Mouse (Mus musculus) hindbrain, postnatal 0 days (tissue): ENCODE results near the gene Cpa2. TPM values are rescaled to one million over a fixed set of nuclear protein-coding genes. Genes with fewer than 3 reads are reported as not detected.

Experiments
- ATAC-seq: fragments of 200-750 bp; cut with Nextera tagmentation; 2 replicates; pipeline ENCODE4 v1.8.0; 2017; ENCODE audit warnings: mild to moderate bottlenecking, moderate TSS enrichment, moderate library complexity
- DNase-seq: peaks from one replicate; pipeline ENCODE4 v3.0.0-alpha.2; 2015; ENCODE audit warnings: low spot score
- H3K27ac ChIP-seq: fragments of 300-500 bp; sonication (generic); 2 replicates; pipeline ENCODE4 v1.5.1; 2014; ENCODE audit warnings: mild to moderate bottlenecking
- H3K27me3 ChIP-seq: fragments of 300-500 bp; sonication (generic); 2 replicates; pipeline ENCODE4 v1.6.1; 2014; ENCODE audit warnings: low read length, mixed read lengths; ENCODE audit not compliant: insufficient read depth
- H3K36me3 ChIP-seq: fragments of 300-500 bp; sonication (generic); 2 replicates; pipeline ENCODE4 v1.6.1; 2014; ENCODE audit warnings: low read length, mixed read lengths; ENCODE audit not compliant: insufficient read depth
- H3K4me1 ChIP-seq: fragments of 300-500 bp; sonication (generic); 2 replicates; pipeline ENCODE4 v1.6.1; 2014; ENCODE audit warnings: antibody characterized with exemption, low read length, mixed read lengths; ENCODE audit not compliant: insufficient read depth
- H3K4me2 ChIP-seq: fragments of 300-500 bp; sonication (generic); 2 replicates; pipeline ENCODE4 v1.6.1; 2014; ENCODE audit warnings: low read depth, mild to moderate bottlenecking, low read length, moderate library complexity, mixed read lengths
- H3K4me3 ChIP-seq: fragments of 300-500 bp; sonication (generic); 2 replicates; pipeline ENCODE4 v1.5.1; 2014; ENCODE audit warnings: low read length
- H3K9ac ChIP-seq: fragments of 300-500 bp; sonication (generic); replicated peaks from 2 replicates; pipeline ENCODE4 v1.6.1; 2014; ENCODE audit warnings: mild to moderate bottlenecking, low read length, moderate library complexity, mixed read lengths
- H3K9me3 ChIP-seq: fragments of 300-500 bp; sonication (generic); 2 replicates; pipeline ENCODE4 v1.6.1; 2016; ENCODE audit warnings: low read length, mixed read lengths
- CTCF ChIP-seq: IDR thresholded peaks from 2 replicates; pipeline ENCODE4 v1.5.1; 2016; ENCODE audit warnings: antibody characterized with exemption, control low read depth, low read depth
- WGBS: fragments of 180-500 bp; shearing (Covaris S2); extraction: QIAGEN DNeasy Blood & Tissue Kit; methylation state at CpG from one replicate; pipeline ENCODE4 v1.1.7; 2014; 5-methylcytosine and 5-hydroxymethylcytosine counted together
- polyA plus RNA-seq: library from polyadenylated mRNA; unstranded; fragments of >200 nt; fragmentation: Nextera tagmentation; extraction: Ambion mirVana; gene quantifications from 2 replicates; pipeline ENCODE4 v1.2.1, GENCODE M21; 2015
- total RNA-seq: library from RNA; depleted of rRNA; stranded (reverse); fragments of >200 nt; gene quantifications from 2 replicates; pipeline ENCODE4 v1.2.3, GENCODE M21; 2014

The Cpa2 gene
- total and polyA plus RNA-seq, 2 experiments from 2014 or later: 6.2 to 15.7 TPM

DNA sequence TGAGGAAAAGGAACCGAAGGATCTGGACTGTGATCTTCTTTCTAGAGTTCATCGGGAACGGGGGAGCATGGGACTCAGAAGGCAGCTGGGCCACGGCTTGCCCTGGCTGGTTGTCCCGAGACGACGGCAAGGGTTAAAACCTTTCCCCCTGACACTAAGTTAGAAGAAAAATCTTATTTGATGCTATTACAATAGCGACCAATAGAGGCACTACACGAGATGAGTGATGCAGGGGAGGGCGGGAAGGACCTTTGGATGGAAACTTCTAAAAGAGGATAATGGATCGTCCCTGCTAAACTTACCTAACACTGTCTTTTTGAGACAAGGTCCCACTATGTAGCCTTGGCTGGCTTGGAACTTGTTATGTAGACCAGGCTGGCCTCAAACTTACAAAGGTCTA is 21.0 kb upstream of the Cpa2 start:
- no peak overlapping the region for H3K4me3 ChIP-seq
- no peaks in the 10 kb centered on the region for H3K4me1 ChIP-seq
- no peaks in the 10 kb centered on the region for H3K9me3 ChIP-seq
- H3K36me3 ChIP-seq: no peaks in the 10 kb centered on the region
- WGBS: 64% methylated on average over 11 of the region's 11 CpGs
- H3K4me2 ChIP-seq: no peak overlapping the region
- TF ChIP-seq CTCF: 0 out of 2 replicates have a peak, but pooled peaks have one; percentile 29
- H3K27ac ChIP-seq: no peak overlapping the region
- no peaks in the 10 kb centered on the region for H3K27me3 ChIP-seq
- no peak for DNase-seq
- no peak overlapping the region for H3K9ac ChIP-seq
- ATAC-seq: no peak

DNA sequence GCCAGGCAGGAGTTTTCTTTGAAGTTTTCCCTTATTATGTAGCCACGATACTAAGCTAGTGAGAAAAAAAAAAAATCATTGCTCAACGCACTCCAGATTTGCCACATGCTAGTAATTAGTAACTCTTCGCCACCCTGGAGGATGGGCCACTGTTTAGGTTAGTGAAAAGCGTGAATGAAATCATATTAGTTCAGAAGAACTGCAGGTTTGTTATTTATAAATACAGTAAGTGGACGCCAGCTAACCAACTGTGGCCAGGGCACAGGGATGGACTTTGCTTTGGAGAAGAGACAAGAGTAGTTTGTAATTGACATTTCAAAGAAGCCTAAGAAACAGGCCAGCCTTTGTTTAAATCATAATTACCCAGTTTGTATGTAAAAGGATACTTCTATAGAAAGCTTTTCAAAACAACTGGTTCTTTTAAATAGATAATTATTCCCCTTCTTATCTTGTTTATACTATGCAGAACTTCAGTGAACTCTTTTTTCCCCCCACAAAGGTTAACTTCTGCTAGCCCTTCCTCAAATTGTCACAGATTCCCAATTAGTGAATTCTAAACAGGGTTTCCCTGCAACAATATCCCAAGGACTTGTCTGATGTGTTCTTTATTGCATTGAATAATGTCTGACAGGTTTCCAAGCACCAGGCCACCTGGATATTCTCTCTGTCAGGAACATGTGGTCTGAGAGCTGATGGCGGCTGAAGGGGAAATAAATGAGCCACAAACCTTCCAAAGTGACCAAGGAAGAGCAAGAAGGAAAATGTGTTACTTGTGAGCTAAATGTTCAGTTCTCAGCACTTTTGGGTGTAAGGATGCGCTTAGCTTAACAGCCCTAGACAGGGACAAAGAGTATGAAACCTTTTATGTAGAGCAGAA is 15.7 kb upstream of the Cpa2 start:
- H3K4me1 ChIP-seq: no peaks in the 10 kb centered on the region
- H3K4me2 ChIP-seq: no peak overlapping the region
- 53% methylated on average over 7 of the region's 7 CpGs for WGBS
- no peak overlapping the region for H3K9ac ChIP-seq
- DNase-seq (no peak), ATAC-seq (no peak)
- no peak for TF ChIP-seq CTCF
- H3K4me3 ChIP-seq: no peak overlapping the region
- H3K27me3 ChIP-seq: no peaks in the 10 kb centered on the region
- no peaks in the 10 kb centered on the region for H3K9me3 ChIP-seq
- H3K27ac ChIP-seq: no peak overlapping the region
- H3K36me3 ChIP-seq: no peaks in the 10 kb centered on the region

DNA sequence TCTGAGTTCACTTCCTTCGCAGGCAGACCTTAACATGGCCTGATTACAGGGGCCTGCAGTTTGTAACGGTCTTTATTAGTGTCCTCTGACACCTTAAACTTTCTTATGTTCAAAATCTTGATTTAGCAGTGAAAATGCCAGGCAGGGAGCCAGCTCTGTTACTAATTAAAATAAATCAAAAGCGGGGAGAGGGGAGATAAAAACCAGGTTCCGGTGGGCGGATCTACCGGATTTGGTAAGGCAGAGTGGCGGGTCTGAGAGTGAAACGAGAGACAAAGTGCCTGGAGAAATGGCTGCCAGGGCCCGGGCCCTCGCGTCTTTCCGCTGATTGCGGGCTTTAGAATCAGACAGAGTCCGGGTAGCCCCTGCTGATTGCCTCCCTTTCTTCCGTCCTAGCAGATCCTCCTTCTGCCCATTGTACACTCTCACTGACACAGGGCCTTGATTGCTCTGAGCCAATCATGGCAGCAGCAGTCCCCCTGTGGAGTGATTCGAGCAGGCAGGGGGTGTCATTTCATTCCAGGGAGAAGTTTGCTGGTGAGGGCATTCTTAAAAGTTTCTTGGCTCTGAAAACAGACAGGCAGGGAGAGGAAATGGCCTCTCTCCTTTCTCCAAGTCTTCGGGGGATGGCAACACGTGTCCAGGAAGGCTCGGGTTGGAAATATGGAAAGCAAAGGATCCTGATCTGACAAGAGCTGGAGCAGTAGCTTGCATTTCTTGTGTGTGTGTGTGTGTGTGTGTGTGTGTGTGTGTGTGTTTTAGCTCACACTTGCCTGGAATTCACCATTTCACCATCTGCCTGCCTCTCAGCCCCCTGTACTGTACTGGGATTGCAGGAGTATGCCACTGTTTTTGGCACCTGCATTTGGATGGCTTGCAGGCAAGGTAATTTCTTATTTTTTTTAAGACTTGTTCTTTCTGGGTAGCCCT is 14.5 kb upstream of the Cpa2 start:
- Histone ChIP-seq H3K4me1 (no peaks in the 10 kb centered on the region), H3K4me3 (no peak overlapping the region), H3K27ac (peak overlapping the region; percentile 56), H3K9ac (peak overlapping the region; percentile 19; the same call in 1 of the 2 replicates), H3K27me3 (no peaks in the 10 kb centered on the region), H3K4me2 (peak overlapping the region; percentile 24), H3K36me3 (no peaks in the 10 kb centered on the region), H3K9me3 (no peaks in the 10 kb centered on the region)
- TF ChIP-seq CTCF: no peak
- DNase-seq: peak; percentile 55
- WGBS: 12% methylated on average over 19 of the region's 19 CpGs
- 0 out of 2 replicates have a peak, but pooled peaks have one; percentile 56 for ATAC-seq

DNA sequence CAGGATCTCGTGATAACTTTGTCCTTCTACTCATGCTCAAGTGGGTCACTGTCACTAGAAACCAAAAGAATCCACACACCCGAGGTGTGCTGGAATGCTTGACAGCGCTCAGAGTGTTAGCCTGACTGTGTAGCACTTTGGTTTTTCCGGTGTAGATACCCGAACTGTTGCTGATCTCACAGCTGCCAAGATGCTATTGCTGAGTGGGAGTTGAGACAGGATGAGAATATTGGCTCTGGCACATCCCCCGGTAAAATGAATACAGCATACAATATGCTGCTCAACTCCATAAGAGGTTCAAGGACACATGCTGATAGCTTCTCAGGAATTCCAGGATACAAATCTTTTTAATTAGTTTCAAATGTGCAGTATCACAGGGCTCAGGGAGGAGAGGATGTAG is 12.6 kb upstream of the Cpa2 start:
- Histone ChIP-seq H3K4me2 (no peak overlapping the region), H3K9me3 (no peaks in the 10 kb centered on the region), H3K27me3 (no peaks in the 10 kb centered on the region), H3K27ac (no peak overlapping the region), H3K36me3 (no peaks in the 10 kb centered on the region), H3K9ac (no peak overlapping the region), H3K4me3 (no peak overlapping the region), H3K4me1 (no peaks in the 10 kb centered on the region)
- ATAC-seq (no peak), DNase-seq (no peak)
- no peak for TF ChIP-seq CTCF
- WGBS: 64% methylated on average over 6 of the region's 6 CpGs

DNA sequence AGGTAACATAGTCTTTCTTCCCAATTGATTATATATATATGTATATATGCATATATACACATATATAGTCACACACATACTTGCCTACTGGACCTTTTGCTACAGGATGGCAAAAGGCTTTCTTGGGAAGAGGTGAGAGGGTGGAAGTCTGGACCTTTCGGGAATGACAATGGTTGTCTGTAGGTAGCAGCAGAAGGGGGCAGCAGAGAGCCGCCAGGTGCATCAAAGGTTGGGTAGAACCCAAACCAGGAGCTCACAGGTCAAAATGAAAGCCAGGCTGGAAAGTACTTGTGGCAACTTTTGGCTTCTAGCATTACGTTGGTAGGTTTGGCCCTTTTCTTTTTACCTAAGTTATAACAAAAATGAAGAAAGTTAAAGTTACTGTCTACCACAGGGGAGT is 6.0 kb upstream of the Cpa2 start:
- H3K9ac ChIP-seq: no peak overlapping the region
- H3K36me3 ChIP-seq: no peaks in the 10 kb centered on the region
- TF ChIP-seq CTCF: peak; percentile 43
- no peaks in the 10 kb centered on the region for H3K4me1 ChIP-seq
- no peaks in the 10 kb centered on the region for H3K9me3 ChIP-seq
- DNase-seq (no peak), ATAC-seq (no peak)
- 41% methylated on average over 3 of the region's 3 CpGs for WGBS
- no peak overlapping the region for H3K4me3 ChIP-seq
- no peak overlapping the region for H3K4me2 ChIP-seq
- H3K27ac ChIP-seq: no peak overlapping the region
- no peaks in the 10 kb centered on the region for H3K27me3 ChIP-seq

DNA sequence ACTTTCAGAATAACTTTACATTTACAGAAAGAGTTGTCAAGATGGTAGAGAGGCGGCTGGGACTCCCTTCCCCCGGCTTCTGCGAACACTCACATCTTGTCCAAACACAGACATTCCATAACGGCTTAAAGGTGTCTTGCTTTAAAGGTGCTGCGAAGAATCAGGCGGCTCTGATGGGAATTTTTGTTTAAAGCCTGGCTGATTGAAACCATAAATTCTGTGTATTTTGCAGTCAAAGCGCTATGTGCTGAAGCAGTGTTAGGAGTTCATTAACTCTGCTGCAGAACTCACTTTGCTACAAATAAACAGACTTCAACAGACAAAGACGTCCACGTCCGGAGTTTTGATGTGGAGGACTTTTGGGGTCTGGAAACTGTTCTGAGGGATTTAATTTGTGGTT is 3.1 kb upstream of the Cpa2 start:
- Histone ChIP-seq H3K27ac (no peak overlapping the region), H3K9ac (no peak overlapping the region), H3K4me1 (no peaks in the 10 kb centered on the region), H3K4me2 (no peak overlapping the region), H3K4me3 (no peak overlapping the region), H3K9me3 (no peaks in the 10 kb centered on the region), H3K36me3 (no peaks in the 10 kb centered on the region), H3K27me3 (no peaks in the 10 kb centered on the region)
- no peak for TF ChIP-seq CTCF
- WGBS: 78% methylated on average over 10 of the region's 10 CpGs
- DNase-seq (no peak), ATAC-seq (no peak)
